Comparison of ENCODE assay signal across 8 mouse cellular contexts in genomic region chr16:31290751-31291365, GRCm38 (mm10). TPM values are rescaled to one million over a fixed set of nuclear protein-coding genes. Genes with fewer than 3 reads are reported as not detected.
DNase-seq lines count a peak whose midpoint lies in the region; ATAC-seq and TF ChIP-seq lines count a peak whose summit lies in the region.

No protein-coding gene starts in this region.

- 0 out of 2 replicates have a peak, but pooled peaks cover 4% of the 10 kb centered on the region for H3K4me1 ChIP-seq in hindbrain, embryonic 15.5 days (replicated peaks)
- H3K4me1 ChIP-seq in hindbrain, embryonic 12.5 days, result no peaks in the 10 kb centered on the region
- peaks cover 4% of the 10 kb centered on the region; the same call in 1 of the 2 replicates for H3K4me1 ChIP-seq in intestine, postnatal 0 days (replicated peaks; ENCODE audit: control insufficient read depth, insufficient read depth, low read length)

- H3K4me2 ChIP-seq in hindbrain, embryonic 15.5 days, result no peak overlapping the region
- H3K4me2 ChIP-seq in hindbrain, embryonic 12.5 days (replicated peaks), result no peak overlapping the region
- peak overlapping the region; percentile 9; the same call in 1 of the 2 replicates for H3K4me2 ChIP-seq in intestine, postnatal 0 days (replicated peaks; ENCODE audit: low read depth)

- TF ChIP-seq CTCF in gastrocnemius, adult 2 months (IDR thresholded peaks at IDR 0.05), result no peak
- no peak for TF ChIP-seq CTCF in intestine, postnatal 0 days (IDR thresholded peaks at IDR 0.05; ENCODE audit: low read depth)

- H3K9me3 ChIP-seq in hindbrain, embryonic 15.5 days, result no peaks in the 10 kb centered on the region
- no peaks in the 10 kb centered on the region for H3K9me3 ChIP-seq in hindbrain, embryonic 12.5 days (replicated peaks)
- no peaks in the 10 kb centered on the region for H3K9me3 ChIP-seq in intestine, postnatal 0 days (ENCODE audit: control insufficient read depth)

- intact Hi-C loops in gastrocnemius, adult 2 months (cut with DNase I), result loop anchor here (1.0 kb wide), 1 partner anchor 15 kb away; no protein-coding TSS in a partner anchor

- no peak for ATAC-seq in hindbrain, embryonic 15.5 days (ENCODE audit: low FRiP score, low read depth)
- ATAC-seq in hindbrain, embryonic 12.5 days (ENCODE audit: low FRiP score), result no peak
- ATAC-seq in intestine, postnatal 0 days, result no peak; the same call in 1 of the 2 replicates
- ATAC-seq in monocyte, adult 5-6 weeks (replicated peaks; ENCODE audit: insufficient number of reproducible peaks, low FRiP score, low TSS enrichment, poor library complexity, severe bottlenecking), result peak; percentile 76
- ATAC-seq in activated CD4-positive, CD25-positive, alpha-beta regulatory T cell, adult 4 months, result no peak
- ATAC-seq in erythroid progenitor cell, adult 5-6 weeks (replicated peaks; ENCODE audit: low FRiP score, poor library complexity, severe bottlenecking), result no peak

- H3K9ac ChIP-seq in hindbrain, embryonic 15.5 days, result no peak overlapping the region
- no peak overlapping the region for H3K9ac ChIP-seq in hindbrain, embryonic 12.5 days
- H3K9ac ChIP-seq in intestine, postnatal 0 days (ENCODE audit: low read depth, low read length), result no peak overlapping the region

- DNase-seq in gastrocnemius, adult 2 months, result peak; percentile 56
- no peak for DNase-seq in frontal cortex, postnatal 36 days (ENCODE audit: low spot score in 2 of 2)

- no peaks in the 10 kb centered on the region for H3K27me3 ChIP-seq in hindbrain, embryonic 15.5 days
- H3K27me3 ChIP-seq in hindbrain, embryonic 12.5 days, result no peaks in the 10 kb centered on the region
- H3K27me3 ChIP-seq in intestine, postnatal 0 days (replicated peaks; ENCODE audit: control insufficient read depth, insufficient read depth, low read length), result 0 out of 2 replicates have a peak, but pooled peaks cover 2% of the 10 kb centered on the region

- no peak overlapping the region for H3K4me3 ChIP-seq in hindbrain, embryonic 15.5 days
- no peak overlapping the region for H3K4me3 ChIP-seq in hindbrain, embryonic 12.5 days
- peak overlapping the region; percentile 62 for H3K4me3 ChIP-seq in gastrocnemius, adult 2 months
- H3K4me3 ChIP-seq in intestine, postnatal 0 days (ENCODE audit: low read depth, low read length), result no peak overlapping the region

- 0 out of 2 replicates have a peak overlapping the region, but pooled peaks have one; percentile 2 for H3K27ac ChIP-seq in hindbrain, embryonic 15.5 days (replicated peaks)
- no peak overlapping the region for H3K27ac ChIP-seq in hindbrain, embryonic 12.5 days
- peak overlapping the region; percentile 96 for H3K27ac ChIP-seq in gastrocnemius, adult 2 months
- H3K27ac ChIP-seq in intestine, postnatal 0 days (ENCODE audit: low read depth, low read length), result no peak overlapping the region

- WGBS in hindbrain, embryonic 15.5 days, result 85% methylated on average over 7 of the region's 7 CpGs
- WGBS in hindbrain, embryonic 12.5 days, result 83% methylated on average over 7 of the region's 7 CpGs
- 58% methylated on average over 7 of the region's 7 CpGs for WGBS in intestine, postnatal 0 days

- H3K36me3 ChIP-seq in hindbrain, embryonic 15.5 days, result no peaks in the 10 kb centered on the region
- no peaks in the 10 kb centered on the region for H3K36me3 ChIP-seq in hindbrain, embryonic 12.5 days
- H3K36me3 ChIP-seq in intestine, postnatal 0 days (ENCODE audit: control insufficient read depth, insufficient read depth), result no peaks in the 10 kb centered on the region

RNA-seq across cellular contexts. Expression of gene Ppp1r2, which starts 15.8 kb away (rescaled TPM):
- polyA plus RNA-seq in hindbrain, embryonic 15.5 days (2015; fragmentation: Nextera tagmentation; extraction: Ambion mirVana), result 94.0 and 100 TPM in 2 replicates
- 101 and 108 TPM in 2 replicates for polyA plus RNA-seq in hindbrain, embryonic 12.5 days (2016; fragmentation: Nextera tagmentation; extraction: Ambion mirVana)
- total RNA-seq in gastrocnemius, adult 2 months (2021), result 10 to 100 TPM; 78.9 to 89.0 TPM
- polyA plus RNA-seq in intestine, postnatal 0 days (2015; fragmentation: Nextera tagmentation; extraction: Ambion mirVana), result 80.4 and 85.1 TPM in 2 replicates
- 79.6 to 110 TPM (median 91.3 TPM) in 3 replicates for total RNA-seq in monocyte, adult 5-6 weeks (2017)
- polyA plus RNA-seq in activated CD4-positive, CD25-positive, alpha-beta regulatory T cell, adult 4 months (2017; shearing (Covaris generic)), result 10 to 100 TPM; 20.3 to 20.8 TPM
- total RNA-seq in erythroid progenitor cell, adult 5-6 weeks (2015; ENCODE audit: low replicate concordance), result 32.1 and 51.1 TPM in 2 replicates
- 24.1 and 40.0 TPM in 2 replicates for total RNA-seq in erythroid progenitor cell, adult 5-6 weeks (2017; ENCODE audit: low replicate concordance)

RNA-seq across cellular contexts. Expression of gene Apod, which starts 23.8 kb away (rescaled TPM):
- polyA plus RNA-seq in hindbrain, embryonic 15.5 days (2015; fragmentation: Nextera tagmentation; extraction: Ambion mirVana), result 93.8 and 119 TPM in 2 replicates
- polyA plus RNA-seq in hindbrain, embryonic 12.5 days (2016; fragmentation: Nextera tagmentation; extraction: Ambion mirVana), result 76.2 and 93.8 TPM in 2 replicates
- total RNA-seq in gastrocnemius, adult 2 months (2021), result 10 to 100 TPM; 34.3 to 42.6 TPM
- polyA plus RNA-seq in intestine, postnatal 0 days (2015; fragmentation: Nextera tagmentation; extraction: Ambion mirVana), result 0.50 and 0.77 TPM in 2 replicates
- not detected in 3 replicates for total RNA-seq in monocyte, adult 5-6 weeks (2017)
- polyA plus RNA-seq in activated CD4-positive, CD25-positive, alpha-beta regulatory T cell, adult 4 months (2017; shearing (Covaris generic)), result not detected
- 2.9 TPM in 1 of 2 replicates, not detected in the other for total RNA-seq in erythroid progenitor cell, adult 5-6 weeks (2015; ENCODE audit: low replicate concordance)
- total RNA-seq in erythroid progenitor cell, adult 5-6 weeks (2017; ENCODE audit: low replicate concordance), result not detected in 2 replicates

Comparison
In these comparisons a context has a peak if more than half of its experiments do, and no peak if none do; other contexts are left out.
1. H3K27ac ChIP-seq: peak in hindbrain, embryonic 15.5 days (single experiment) and gastrocnemius, adult 2 months (single experiment); none in hindbrain, embryonic 12.5 days (single experiment) and intestine, postnatal 0 days (single experiment).
2. RNA of gene Apod, which starts 23.8 kb away (polyA plus RNA-seq): 93.8 to 119 TPM in hindbrain, embryonic 15.5 days and 76.2 to 93.8 TPM in hindbrain, embryonic 12.5 days; 0.50 to 0.77 TPM in intestine, postnatal 0 days and not detected in activated CD4-positive, CD25-positive, alpha-beta regulatory T cell, adult 4 months; every median in the first group is over 10 times any median in the second.